Mouse (Mus musculus) brain, embryonic 14.5 days (tissue): ENCODE results near the gene S100b.

Source experiments
- CTCF ChIP-seq: fragments of 200-500 bp; IDR thresholded peaks from 2 replicates; pipeline ENCODE4 v1.5.1; 2012; ENCODE audit warnings: inconsistent platforms, mild to moderate bottlenecking, moderate library complexity, borderline replicate concordance; ENCODE audit not compliant: insufficient read depth, insufficient read length; ENCODE audit errors: extremely low read depth
- POLR2A ChIP-seq: fragments of 200-500 bp; IDR thresholded peaks from 2 replicates; pipeline ENCODE4 v1.6.1; 2012; ENCODE audit warnings: mild to moderate bottlenecking, inconsistent platforms, borderline replicate concordance; ENCODE audit not compliant: poor library complexity, insufficient read depth, insufficient read length, severe bottlenecking; ENCODE audit errors: extremely low read depth

- no peak for TF ChIP-seq CTCF
- no peak for TF ChIP-seq POLR2A
Observed at GRCm38 (mm10) chr10:76257719-76258390, 4.2 kb downstream of the S100b start.
